Mouse (Mus musculus) brain, embryonic 14.5 days (tissue): ENCODE data around the gene Chd9.

Experiments used
- CTCF ChIP-seq: fragments of 200-500 bp; IDR thresholded peaks from 2 replicates; pipeline ENCODE4 v1.5.1; 2012; ENCODE audit warnings: inconsistent platforms, mild to moderate bottlenecking, moderate library complexity, borderline replicate concordance; ENCODE audit not compliant: insufficient read depth, insufficient read length; ENCODE audit errors: extremely low read depth
- POLR2A ChIP-seq: fragments of 200-500 bp; IDR thresholded peaks from 2 replicates; pipeline ENCODE4 v1.6.1; 2012; ENCODE audit warnings: mild to moderate bottlenecking, inconsistent platforms, borderline replicate concordance; ENCODE audit not compliant: poor library complexity, insufficient read depth, insufficient read length, severe bottlenecking; ENCODE audit errors: extremely low read depth

GRCm38 (mm10) chr8:90825459-90825871 is 2.7 kb upstream of the Chd9 start:
- no peak for TF ChIP-seq CTCF
- TF ChIP-seq POLR2A, result no peak
